In genomic region chr3:106000707-106001375, GRCm38 (mm10) we compare ENCODE assay signal across 8 mouse cellular contexts. TPM values are rescaled to one million over a fixed set of nuclear protein-coding genes. Genes with fewer than 3 reads are reported as not detected.
DNase-seq lines count a peak whose midpoint lies in the region; ATAC-seq lines count a peak whose summit lies in the region.
"Had no signal": no experiment of that assay in that cellular context is flagged by ENCODE, and none has a peak within 500 bp of the region (broad histone marks: within the 10 kb centered on the region; RNA-seq: fewer than 3 reads in every experiment).

No protein-coding gene starts in this region.

- ATAC-seq in neural tube, embryonic 11.5 days (ENCODE audit: insufficient read depth, low FRiP score, low TSS enrichment), result 0 out of 2 replicates have a peak, but pooled peaks have one; percentile 27
- ATAC-seq in limb, embryonic 11.5 days (ENCODE audit: insufficient number of reproducible peaks, low FRiP score, low TSS enrichment, low read depth), result no peak; the same call in 1 of the 2 replicates
- ATAC-seq in erythroid progenitor cell, adult 5-6 weeks (replicated peaks; ENCODE audit: low FRiP score, poor library complexity, severe bottlenecking), result no peak

- whole genome bisulfite sequencing in neural tube, embryonic 11.5 days, result 21% methylated on average over 11 of the region's 11 CpGs
- 17% methylated on average over 11 of the region's 11 CpGs for WGBS in forebrain, embryonic 10.5 days
- 17% methylated on average over 11 of the region's 11 CpGs for WGBS in limb, embryonic 11.5 days

- H3K9ac ChIP-seq in neural tube, embryonic 11.5 days (ENCODE audit: low read length), result no peak overlapping the region
- H3K9ac ChIP-seq in limb, embryonic 11.5 days (ENCODE audit: low read length), result no peak overlapping the region
- H3K9ac ChIP-seq: liver, embryonic 13.5 days had no signal

- H3K4me3 ChIP-seq in neural tube, embryonic 11.5 days (ENCODE audit: low read depth, low read length), result no peak overlapping the region
- H3K4me3 ChIP-seq in forebrain, embryonic 10.5 days, result peak overlapping the region; percentile 46
- H3K4me3 ChIP-seq in limb, embryonic 11.5 days (ENCODE audit: low read depth, low read length), result no peak overlapping the region
- H3K4me3 ChIP-seq: liver, embryonic 13.5 days had no signal

- H3K9me3 ChIP-seq in neural tube, embryonic 11.5 days (ENCODE audit: control insufficient read depth, low read length), result no peaks in the 10 kb centered on the region
- H3K9me3 ChIP-seq in forebrain, embryonic 10.5 days, result no peaks in the 10 kb centered on the region
- H3K9me3 ChIP-seq in limb, embryonic 11.5 days (ENCODE audit: control insufficient read depth, low read length), result no peaks in the 10 kb centered on the region
- H3K9me3 ChIP-seq: liver, embryonic 13.5 days had no signal

- no peak overlapping the region for H3K27ac ChIP-seq in neural tube, embryonic 11.5 days (ENCODE audit: low read depth, low read length)
- no peak overlapping the region for H3K27ac ChIP-seq in forebrain, embryonic 10.5 days
- H3K27ac ChIP-seq in limb, embryonic 11.5 days (replicated peaks; ENCODE audit: low read depth, low read length), result no peak overlapping the region
- H3K27ac ChIP-seq: liver, embryonic 13.5 days had no signal

- no peaks in the 10 kb centered on the region for H3K4me1 ChIP-seq in neural tube, embryonic 11.5 days (ENCODE audit: control insufficient read depth, insufficient read depth, low read length)
- peaks cover 17% of the 10 kb centered on the region for H3K4me1 ChIP-seq in forebrain, embryonic 10.5 days
- peaks cover 4% of the 10 kb centered on the region; the same call in 1 of the 2 replicates for H3K4me1 ChIP-seq in limb, embryonic 11.5 days (ENCODE audit: control insufficient read depth, insufficient read depth, low read length)
- H3K4me1 ChIP-seq: liver, embryonic 13.5 days had no signal

- no peaks in the 10 kb centered on the region for H3K27me3 ChIP-seq in neural tube, embryonic 11.5 days (ENCODE audit: control insufficient read depth, insufficient read depth, low read length)
- H3K27me3 ChIP-seq in forebrain, embryonic 10.5 days (ENCODE audit: poor library complexity, severe bottlenecking), result no peaks in the 10 kb centered on the region
- no peaks in the 10 kb centered on the region for H3K27me3 ChIP-seq in limb, embryonic 11.5 days (ENCODE audit: control insufficient read depth, insufficient read depth, low read length)
- H3K27me3 ChIP-seq in splenic B cell, adult 2 months (ENCODE audit: control insufficient read depth, insufficient read depth, low read length, poor library complexity, severe bottlenecking), result no peaks in the 10 kb centered on the region
- H3K27me3 ChIP-seq: liver, embryonic 13.5 days had no signal

- no peaks in the 10 kb centered on the region for H3K36me3 ChIP-seq in neural tube, embryonic 11.5 days (ENCODE audit: control insufficient read depth, insufficient read depth, low read length)
- H3K36me3 ChIP-seq in forebrain, embryonic 10.5 days (replicated peaks), result no peaks in the 10 kb centered on the region
- H3K36me3 ChIP-seq in limb, embryonic 11.5 days (ENCODE audit: control insufficient read depth, insufficient read depth, low read length), result no peaks in the 10 kb centered on the region
- H3K36me3 ChIP-seq in splenic B cell, adult 2 months (ENCODE audit: control insufficient read depth, insufficient read depth, low read length, poor library complexity, severe bottlenecking), result no peaks in the 10 kb centered on the region
- H3K36me3 ChIP-seq: liver, embryonic 13.5 days had no signal

- H3K4me2 ChIP-seq in neural tube, embryonic 11.5 days (ENCODE audit: low read depth), result peak overlapping the region; percentile 27; the same call in 1 of the 2 replicates
- H3K4me2 ChIP-seq in limb, embryonic 11.5 days (ENCODE audit: low read depth, severe bottlenecking), result peak overlapping the region; percentile 33
- H3K4me2 ChIP-seq: liver, embryonic 13.5 days had no signal

- DNase-seq in neural tube, embryonic 11.5 days (ENCODE audit: low spot score), result peak; percentile 19
- DNase-seq in neural tube, embryonic 10.5 days (ENCODE audit: extremely low spot score, low spot score), result no peak
- no peak for DNase-seq in forebrain, embryonic 10.5 days (ENCODE audit: extremely low spot score, low spot score)
- no peak for DNase-seq in limb, embryonic 11.5 days (ENCODE audit: low spot score)
- DNase-seq in splenic B cell, adult 2 months (ENCODE audit: low read depth, low spot score), result peak; percentile 58
- DNase-seq in kidney, postnatal 10 days, result no peak
- DNase-seq: liver, embryonic 13.5 days had no signal

RNA-seq across cellular contexts. Expression of gene Pifo, which starts 13.6 kb away (rescaled TPM):
- polyA plus RNA-seq in neural tube, embryonic 11.5 days (2014; fragmentation: Nextera tagmentation; extraction: Ambion mirVana), result not detected in 2 replicates
- polyA plus RNA-seq in forebrain, embryonic 10.5 days (2016; fragmentation: Nextera tagmentation; extraction: Ambion mirVana), result 1.8 and 1.9 TPM in 2 replicates
- polyA plus RNA-seq in limb, embryonic 11.5 days (2014; fragmentation: Nextera tagmentation; extraction: Ambion mirVana), result not detected in 2 replicates
- not detected in 2 replicates for total RNA-seq in erythroid progenitor cell, adult 5-6 weeks (2015; ENCODE audit: low replicate concordance)
- not detected in 2 replicates for total RNA-seq in erythroid progenitor cell, adult 5-6 weeks (2017; ENCODE audit: low replicate concordance)
- polyA plus RNA-seq: liver, embryonic 13.5 days had no signal

RNA-seq across cellular contexts. Expression of gene Ovgp1, which starts 27.3 kb away (rescaled TPM):
- polyA plus RNA-seq in neural tube, embryonic 11.5 days (2014; fragmentation: Nextera tagmentation; extraction: Ambion mirVana), result 2.0 and 3.2 TPM in 2 replicates
- 2.4 TPM in 2 replicates for polyA plus RNA-seq in forebrain, embryonic 10.5 days (2016; fragmentation: Nextera tagmentation; extraction: Ambion mirVana)
- 2.5 and 2.8 TPM in 2 replicates for polyA plus RNA-seq in limb, embryonic 11.5 days (2014; fragmentation: Nextera tagmentation; extraction: Ambion mirVana)
- 5.0 and 9.4 TPM in 2 replicates for total RNA-seq in erythroid progenitor cell, adult 5-6 weeks (2015; ENCODE audit: low replicate concordance)
- 0.30 and 3.9 TPM in 2 replicates for total RNA-seq in erythroid progenitor cell, adult 5-6 weeks (2017; ENCODE audit: low replicate concordance)

RNA-seq across cellular contexts. Expression of gene Chil5, which starts 31.8 kb away (rescaled TPM):
- polyA plus RNA-seq in neural tube, embryonic 11.5 days (2014; fragmentation: Nextera tagmentation; extraction: Ambion mirVana), result not detected in 2 replicates
- polyA plus RNA-seq in forebrain, embryonic 10.5 days (2016; fragmentation: Nextera tagmentation; extraction: Ambion mirVana), result not detected in 2 replicates
- polyA plus RNA-seq in limb, embryonic 11.5 days (2014; fragmentation: Nextera tagmentation; extraction: Ambion mirVana), result not detected in 2 replicates
- 6.3 TPM in 1 of 2 replicates, not detected in the other for total RNA-seq in erythroid progenitor cell, adult 5-6 weeks (2015; ENCODE audit: low replicate concordance)
- total RNA-seq in erythroid progenitor cell, adult 5-6 weeks (2017; ENCODE audit: low replicate concordance), result 3.5 TPM in 1 of 2 replicates, not detected in the other
- polyA plus RNA-seq: liver, embryonic 13.5 days had no signal

RNA-seq across cellular contexts. Expression of gene Atp5f1, which starts 40.9 kb away (rescaled TPM):
- 548 and 549 TPM in 2 replicates for polyA plus RNA-seq in neural tube, embryonic 11.5 days (2014; fragmentation: Nextera tagmentation; extraction: Ambion mirVana)
- polyA plus RNA-seq in forebrain, embryonic 10.5 days (2016; fragmentation: Nextera tagmentation; extraction: Ambion mirVana), result 475 and 481 TPM in 2 replicates
- polyA plus RNA-seq in limb, embryonic 11.5 days (2014; fragmentation: Nextera tagmentation; extraction: Ambion mirVana), result 489 and 505 TPM in 2 replicates
- total RNA-seq in erythroid progenitor cell, adult 5-6 weeks (2015; ENCODE audit: low replicate concordance), result 263 and 304 TPM in 2 replicates
- 199 and 322 TPM in 2 replicates for total RNA-seq in erythroid progenitor cell, adult 5-6 weeks (2017; ENCODE audit: low replicate concordance)

RNA-seq across cellular contexts. Expression of gene Wdr77, which starts 41.7 kb away (rescaled TPM):
- polyA plus RNA-seq in neural tube, embryonic 11.5 days (2014; fragmentation: Nextera tagmentation; extraction: Ambion mirVana), result 131 and 132 TPM in 2 replicates
- polyA plus RNA-seq in forebrain, embryonic 10.5 days (2016; fragmentation: Nextera tagmentation; extraction: Ambion mirVana), result 202 and 207 TPM in 2 replicates
- polyA plus RNA-seq in limb, embryonic 11.5 days (2014; fragmentation: Nextera tagmentation; extraction: Ambion mirVana), result 133 and 137 TPM in 2 replicates
- total RNA-seq in erythroid progenitor cell, adult 5-6 weeks (2015; ENCODE audit: low replicate concordance), result 11.5 and 17.6 TPM in 2 replicates
- total RNA-seq in erythroid progenitor cell, adult 5-6 weeks (2017; ENCODE audit: low replicate concordance), result 8.7 and 10.1 TPM in 2 replicates

Comparison
In these comparisons a context has a peak if more than half of its experiments do, and no peak if none do; other contexts are left out.
1. DNase-seq: peak in neural tube, embryonic 11.5 days (single experiment) and splenic B cell, adult 2 months (single experiment); none in neural tube, embryonic 10.5 days (single experiment), forebrain, embryonic 10.5 days (single experiment), limb, embryonic 11.5 days (single experiment) and kidney, postnatal 10 days (single experiment).